Comparison of ENCODE assay signal across 8 mouse cellular contexts in genomic region chr10:78457495-78458347, GRCm38 (mm10). TPM values are rescaled to one million over a fixed set of nuclear protein-coding genes. Genes with fewer than 3 reads are reported as not detected.
DNase-seq lines count a peak whose midpoint lies in the region; ATAC-seq and TF ChIP-seq lines count a peak whose summit lies in the region.

No protein-coding gene starts in this region.

- no peaks in the 10 kb centered on the region for H3K79me2 ChIP-seq in myocyte (ENCODE audit: control insufficient read depth, insufficient read depth)

- H3K4me1 ChIP-seq in intestine, embryonic 14.5 days (replicated peaks; ENCODE audit: control insufficient read depth, insufficient read depth, low read length), result peaks cover 17% of the 10 kb centered on the region
- peaks cover 37% of the 10 kb centered on the region for H3K4me1 ChIP-seq in liver, embryonic 13.5 days (replicated peaks)

- no peaks in the 10 kb centered on the region for H3K27me3 ChIP-seq in intestine, embryonic 14.5 days (replicated peaks; ENCODE audit: control insufficient read depth, insufficient read depth, low read length)
- H3K27me3 ChIP-seq in liver, embryonic 13.5 days, result no peaks in the 10 kb centered on the region
- no peaks in the 10 kb centered on the region for H3K27me3 ChIP-seq in myocyte (ENCODE audit: control insufficient read depth, insufficient read depth, insufficient read length)

- H3K36me3 ChIP-seq in intestine, embryonic 14.5 days (ENCODE audit: control insufficient read depth, insufficient read depth, low read length), result no peaks in the 10 kb centered on the region
- no peaks in the 10 kb centered on the region for H3K36me3 ChIP-seq in liver, embryonic 13.5 days
- H3K36me3 ChIP-seq in myocyte (ENCODE audit: control insufficient read depth, insufficient read depth), result no peaks in the 10 kb centered on the region

- peak in 1 of 2 experiments; percentile 39 for DNase-seq in layer of hippocampus, adult 2 months (ENCODE audit: low spot score in 2 of 2)
- DNase-seq in layer of hippocampus, adult 11-12 months (ENCODE audit: low spot score), result no peak
- DNase-seq in brain, adult 2 months (ENCODE audit: low read depth, low spot score), result peak; percentile 77
- DNase-seq in gastrocnemius, postnatal 25 days, result peak; percentile 78
- peak; percentile 66 for DNase-seq in intestine, embryonic 14.5 days (ENCODE audit: low spot score)
- DNase-seq in liver, embryonic 13.5 days, result peak; percentile 53
- DNase-seq in urinary bladder, postnatal 36 days (ENCODE audit: low spot score in 2 of 2), result peak; percentile 38 to 73

- no peak overlapping the region for H3K9ac ChIP-seq in intestine, embryonic 14.5 days (ENCODE audit: low read length)
- no peak overlapping the region for H3K9ac ChIP-seq in liver, embryonic 13.5 days

- H3ac ChIP-seq in myocyte (ENCODE audit: control insufficient read depth, insufficient read length), result no peak overlapping the region

- no peak overlapping the region for H3K4me3 ChIP-seq in layer of hippocampus, adult 2 months
- no peak overlapping the region for H3K4me3 ChIP-seq in intestine, embryonic 14.5 days (ENCODE audit: low read depth, low read length)
- H3K4me3 ChIP-seq in liver, embryonic 13.5 days (replicated peaks), result peak overlapping the region; percentile 25
- no peak overlapping the region for H3K4me3 ChIP-seq in myocyte

- peak; percentile 70; the same call in 1 of the 2 replicates for ATAC-seq in intestine, embryonic 14.5 days (replicated peaks; ENCODE audit: low FRiP score, low TSS enrichment, low read depth)
- peak; percentile 70 for ATAC-seq in liver, embryonic 13.5 days (ENCODE audit: low read depth)

- 29% methylated on average over 10 of the region's 10 CpGs for WGBS in intestine, embryonic 14.5 days
- WGBS in liver, embryonic 13.5 days (ENCODE audit: insufficient replicate concordance), result 20% methylated on average over 10 of the region's 10 CpGs

- no peak for TF ChIP-seq POLR2A in myocyte (IDR thresholded peaks at IDR 0.05; ENCODE audit: insufficient read length, low read depth)

- no peak for TF ChIP-seq CTCF in layer of hippocampus, adult 2 months (conservative IDR thresholded peaks at IDR 0.05)

- peak overlapping the region; percentile 84 for H3K27ac ChIP-seq in layer of hippocampus, adult 2 months
- H3K27ac ChIP-seq in intestine, embryonic 14.5 days (ENCODE audit: low read depth), result no peak overlapping the region
- H3K27ac ChIP-seq in liver, embryonic 13.5 days, result peak overlapping the region; percentile 27; the same call in 1 of the 2 replicates

- no peaks in the 10 kb centered on the region for H3K9me3 ChIP-seq in intestine, embryonic 14.5 days (ENCODE audit: control insufficient read depth, low read length)
- H3K9me3 ChIP-seq in liver, embryonic 13.5 days (replicated peaks), result no peaks in the 10 kb centered on the region

- H3K4me2 ChIP-seq in intestine, embryonic 14.5 days (ENCODE audit: low read length), result peak overlapping the region; percentile 33
- H3K4me2 ChIP-seq in liver, embryonic 13.5 days, result peak overlapping the region; percentile 59
- peak overlapping the region; percentile 21 for H3K4me2 ChIP-seq in myocyte (ENCODE audit: low read depth)

TF ChIP-seq in myocyte, 11 proteins besides CTCF, POLR2A, EP300 and RAD21:
- TF ChIP-seq REST (IDR thresholded peaks at IDR 0.05; ENCODE audit: insufficient read depth, insufficient read length) (no peak), TCF3 (IDR thresholded peaks at IDR 0.05; ENCODE audit: insufficient read length, low read depth) (no peak), CEBPB (IDR thresholded peaks at IDR 0.05; ENCODE audit: insufficient read depth, poor library complexity, severe bottlenecking) (no peak), TCF12 (IDR thresholded peaks at IDR 0.05; ENCODE audit: insufficient read depth, poor library complexity, severe bottlenecking) (no peak), SRF (IDR thresholded peaks at IDR 0.05; ENCODE audit: control insufficient read depth, insufficient read length, low read depth) (no peak), MAX (IDR thresholded peaks at IDR 0.05; ENCODE audit: low read depth) (no peak), MYOD1 (IDR thresholded peaks at IDR 0.05; ENCODE audit: control insufficient read depth in 1 of 3, insufficient read length in 2 of 3, low read depth in 2 of 3) (no peak), USF1 (IDR thresholded peaks at IDR 0.05; ENCODE audit: low read depth) (no peak), MYOG (IDR thresholded peaks at IDR 0.05; ENCODE audit: control insufficient read depth in 1 of 3, insufficient read depth in 1 of 3, insufficient read length in 2 of 3, low read depth in 2 of 3) (no peak), E2F4 (IDR thresholded peaks at IDR 0.05; ENCODE audit: insufficient read depth) (no peak), POLR2AphosphoS2 (IDR thresholded peaks at IDR 0.05; ENCODE audit: insufficient read length, low read depth) (no peak)

RNA-seq across cellular contexts. Expression of gene Pdxk, which starts 7.1 kb away (rescaled TPM):
- total RNA-seq in layer of hippocampus, adult 2 months (2021), result 10 to 100 TPM; 95.6 to 96.1 TPM
- total RNA-seq in gastrocnemius, postnatal 25 days (2021), result 1 to 10 TPM; 7.6 to 7.7 TPM
- 10.2 and 12.0 TPM in 2 replicates for polyA plus RNA-seq in intestine, embryonic 14.5 days (2014; fragmentation: Nextera tagmentation; extraction: Ambion mirVana)
- polyA plus RNA-seq in liver, embryonic 13.5 days (2015; fragmentation: Nextera tagmentation; extraction: Ambion mirVana), result 5.8 and 7.0 TPM in 2 replicates
- polyA plus RNA-seq in myocyte (2012; fragmentation: generic; extraction: Trizol), result 5.7 TPM

RNA-seq across cellular contexts. Expression of gene Cstb, which starts 32.3 kb away (rescaled TPM):
- total RNA-seq in layer of hippocampus, adult 2 months (2021), result 10 to 100 TPM; 29.9 to 34.9 TPM
- total RNA-seq in gastrocnemius, postnatal 25 days (2021), result 10 to 100 TPM; 12.5 to 17.1 TPM
- polyA plus RNA-seq in intestine, embryonic 14.5 days (2014; fragmentation: Nextera tagmentation; extraction: Ambion mirVana), result 258 and 265 TPM in 2 replicates
- polyA plus RNA-seq in liver, embryonic 13.5 days (2015; fragmentation: Nextera tagmentation; extraction: Ambion mirVana), result 97.6 and 107 TPM in 2 replicates
- polyA plus RNA-seq in myocyte (2012; fragmentation: generic; extraction: Trizol), result 197 TPM

RNA-seq across cellular contexts. Expression of gene Rrp1, which starts 44.9 kb away (rescaled TPM):
- total RNA-seq in layer of hippocampus, adult 2 months (2021), result 100 to 1,000 TPM; 352 to 358 TPM
- 10 to 100 TPM; 58.8 to 62.0 TPM for total RNA-seq in gastrocnemius, postnatal 25 days (2021)
- 238 and 249 TPM in 2 replicates for polyA plus RNA-seq in intestine, embryonic 14.5 days (2014; fragmentation: Nextera tagmentation; extraction: Ambion mirVana)
- polyA plus RNA-seq in liver, embryonic 13.5 days (2015; fragmentation: Nextera tagmentation; extraction: Ambion mirVana), result 160 and 177 TPM in 2 replicates
- polyA plus RNA-seq in myocyte (2012; fragmentation: generic; extraction: Trizol), result 180 TPM

RNA-seq across cellular contexts. Expression of gene Olfr1358, which starts 59.5 kb away (rescaled TPM):
- total RNA-seq in layer of hippocampus, adult 2 months (2021), result not detected
- total RNA-seq in gastrocnemius, postnatal 25 days (2021), result not detected
- not detected in 2 replicates for polyA plus RNA-seq in intestine, embryonic 14.5 days (2014; fragmentation: Nextera tagmentation; extraction: Ambion mirVana)
- polyA plus RNA-seq in liver, embryonic 13.5 days (2015; fragmentation: Nextera tagmentation; extraction: Ambion mirVana), result not detected in 2 replicates
- not detected for polyA plus RNA-seq in myocyte (2012; fragmentation: generic; extraction: Trizol)
